Mouse (Mus musculus) hindbrain, embryonic 10.5 days (tissue): ENCODE measurements around the gene Zfp362. TPM values are rescaled to one million over a fixed set of nuclear protein-coding genes. Genes with fewer than 3 reads are reported as not detected.

Experiments
- DNase-seq: peaks from one replicate; pipeline ENCODE4 v3.0.0-alpha.2; 2017; ENCODE audit warnings: low spot score
- H3K27ac ChIP-seq: fragments of 300-500 bp; sonication (generic); 2 replicates; pipeline ENCODE4 v1.5.1; 2016; ENCODE audit warnings: mild to moderate bottlenecking, moderate library complexity
- H3K27me3 ChIP-seq: fragments of 300-500 bp; sonication (generic); 2 replicates; pipeline ENCODE4 v1.6.1; 2016; ENCODE audit warnings: mild to moderate bottlenecking; ENCODE audit not compliant: poor library complexity, insufficient read depth, severe bottlenecking
- H3K36me3 ChIP-seq: fragments of 300-500 bp; sonication (generic); 2 replicates; pipeline ENCODE4 v1.6.1; 2016; ENCODE audit warnings: mild to moderate bottlenecking, moderate library complexity
- H3K4me1 ChIP-seq: fragments of 300-500 bp; sonication (generic); replicated peaks from 2 replicates; pipeline ENCODE4 v1.6.1; 2016; ENCODE audit warnings: mild to moderate bottlenecking
- H3K4me3 ChIP-seq: fragments of 300-500 bp; sonication (generic); 2 replicates; pipeline ENCODE4 v1.5.1; 2016; ENCODE audit warnings: mild to moderate bottlenecking, moderate library complexity
- H3K9me3 ChIP-seq: fragments of 300-500 bp; sonication (generic); 2 replicates; pipeline ENCODE4 v1.6.1; 2016; ENCODE audit warnings: mild to moderate bottlenecking, moderate library complexity
- WGBS: fragments of 180-500 bp; shearing (Covaris S2); methylation state at CpG from one replicate; pipeline ENCODE4 v1.1.7; 2016; 5-methylcytosine and 5-hydroxymethylcytosine counted together
- polyA plus RNA-seq: library from polyadenylated mRNA; unstranded; fragments of >200 nt; fragmentation: Nextera tagmentation; extraction: Ambion mirVana; gene quantifications from 2 replicates; pipeline ENCODE4 v1.2.1, GENCODE M21; 2016

Gene Zfp362
- polyA plus RNA-seq, 1 experiment from 2014 or later = 45.3 TPM

- no peak for DNase-seq
- peak overlapping the region; percentile 98 for H3K27ac ChIP-seq
These were observed 76.2 kb downstream of the Zfp362 start for GRCm38 (mm10) chr4:128729709-128730037.

GRCm38 (mm10) chr4:128729033-128729708 lies 76.7 kb downstream of the Zfp362 start:
- peaks cover 17% of the 10 kb centered on the region for H3K27me3 ChIP-seq
- DNase-seq = no peak
- H3K4me1 ChIP-seq = peaks cover 87% of the 10 kb centered on the region
- H3K9me3 ChIP-seq = no peaks in the 10 kb centered on the region
- peak overlapping the region; percentile 98 for H3K27ac ChIP-seq
- H3K4me3 ChIP-seq = peak overlapping the region; percentile 84
- H3K36me3 ChIP-seq = peaks cover 41% of the 10 kb centered on the region
- 16% methylated on average over 15 of the region's 15 CpGs for WGBS

More at GRCm38 (mm10) chr4:128729709-128730037, 76.2 kb downstream of the Zfp362 start:
- 21% methylated on average over 5 of the region's 5 CpGs for WGBS
- Histone ChIP-seq H3K36me3 (peaks cover 46% of the 10 kb centered on the region), H3K4me1 (peaks cover 87% of the 10 kb centered on the region), H3K27me3 (peaks cover 13% of the 10 kb centered on the region), H3K9me3 (no peaks in the 10 kb centered on the region), H3K4me3 (peak overlapping the region; percentile 84)

DNA sequence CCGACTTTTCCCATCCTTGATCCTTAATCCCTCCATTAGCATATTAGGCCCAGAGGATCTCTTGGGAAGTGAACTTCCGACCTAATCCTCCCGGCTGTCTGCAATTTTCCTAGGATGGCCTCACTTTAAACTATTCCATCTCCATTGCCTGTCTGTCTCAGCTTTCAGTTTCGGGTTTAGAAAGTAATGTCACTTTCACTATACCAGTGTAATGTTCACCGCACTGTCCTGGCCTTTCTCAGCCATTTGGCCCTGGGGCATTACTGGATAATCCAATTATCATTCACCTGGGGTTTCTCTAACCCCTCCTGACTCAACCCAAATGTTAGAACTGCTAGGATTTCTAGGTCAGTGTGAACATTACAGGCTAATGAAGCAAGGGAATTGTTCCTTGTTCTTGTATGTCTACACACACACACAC lies 77.4 kb downstream of the Zfp362 start:
- peak overlapping the region; percentile 84 for H3K4me3 ChIP-seq
- H3K9me3 ChIP-seq = no peaks in the 10 kb centered on the region
- under 1% methylated on average over 5 of the region's 5 CpGs for WGBS
- H3K27me3 ChIP-seq = peaks cover 24% of the 10 kb centered on the region
- peaks cover 35% of the 10 kb centered on the region for H3K36me3 ChIP-seq
- no peak for DNase-seq
- H3K27ac ChIP-seq = peak overlapping the region; percentile 98
- peaks cover 87% of the 10 kb centered on the region for H3K4me1 ChIP-seq

GRCm38 (mm10) chr4:128727721-128728430 lies 78.0 kb downstream of the Zfp362 start:
- Histone ChIP-seq H3K36me3 (peaks cover 34% of the 10 kb centered on the region), H3K4me1 (peaks cover 87% of the 10 kb centered on the region), H3K9me3 (no peaks in the 10 kb centered on the region), H3K27me3 (peaks cover 30% of the 10 kb centered on the region), H3K27ac (peak overlapping the region; percentile 98), H3K4me3 (peak overlapping the region; percentile 84)
- WGBS = 2% methylated on average over 65 of the region's 65 CpGs
- DNase-seq = peak; percentile 39

- Histone ChIP-seq H3K27ac (peak overlapping the region; percentile 98), H3K9me3 (no peaks in the 10 kb centered on the region), H3K27me3 (peaks cover 31% of the 10 kb centered on the region), H3K4me1 (peaks cover 87% of the 10 kb centered on the region), H3K4me3 (peak overlapping the region; percentile 84), H3K36me3 (peaks cover 34% of the 10 kb centered on the region)
- WGBS = 4% methylated on average over 62 of the region's 68 CpGs
- peak; percentile 79 for DNase-seq
These were observed 78.7 kb downstream of the Zfp362 start for GRCm38 (mm10) chr4:128727019-128727720.

DNA sequence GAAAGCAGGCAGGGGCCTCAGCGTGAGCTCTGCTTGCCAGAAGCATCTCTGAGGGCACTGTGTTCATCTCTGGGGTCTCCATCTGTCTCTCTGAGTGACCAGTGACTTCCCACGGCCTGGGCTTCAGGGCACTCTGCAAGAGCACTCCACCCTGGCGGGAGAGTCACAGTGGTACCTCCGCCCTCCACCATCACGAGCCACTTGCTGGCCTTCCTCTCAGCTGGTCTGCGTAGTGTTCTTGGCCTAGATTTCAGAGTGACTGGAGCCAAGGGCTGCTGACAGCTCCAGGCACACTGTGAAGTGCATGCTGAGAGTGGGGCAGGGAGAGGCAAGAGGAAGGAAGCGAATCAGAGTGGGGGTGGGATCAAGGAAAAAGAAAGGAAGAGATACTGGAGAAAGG lies 81.8 kb downstream of the Zfp362 start:
- Histone ChIP-seq H3K4me1 (peaks cover 88% of the 10 kb centered on the region), H3K4me3 (no peak overlapping the region), H3K27me3 (peaks cover 31% of the 10 kb centered on the region), H3K36me3 (peaks cover 5% of the 10 kb centered on the region), H3K27ac (peak overlapping the region; percentile 76), H3K9me3 (no peaks in the 10 kb centered on the region)
- no peak for DNase-seq
- WGBS = 63% methylated on average over 7 of the region's 7 CpGs

- H3K27ac ChIP-seq = peak overlapping the region; percentile 76
- H3K36me3 ChIP-seq = peaks cover 3% of the 10 kb centered on the region; the same call in 1 of the 2 replicates
- no peak for DNase-seq
- peaks cover 88% of the 10 kb centered on the region for H3K4me1 ChIP-seq
- H3K27me3 ChIP-seq = peaks cover 31% of the 10 kb centered on the region
- WGBS = 79% methylated on average over 13 of the region's 13 CpGs
- H3K9me3 ChIP-seq = no peaks in the 10 kb centered on the region
- H3K4me3 ChIP-seq = no peak overlapping the region
These were observed 82.4 kb downstream of the Zfp362 start for GRCm38 (mm10) chr4:128723431-128723830.

Other genes with a start within 250 kb of the Zfp362 start
- gene Zscan20, start 195.9 kb downstream of the Zfp362 start, polyA plus RNA-seq = 5.7 and 6.3 TPM in 2 replicates
- 0.67 and 0.96 TPM in 2 replicates for gene Tlr12, start 187.4 kb downstream of the Zfp362 start, polyA plus RNA-seq
- gene Phc2, start 151.3 kb downstream of the Zfp362 start, polyA plus RNA-seq = 41.9 and 62.2 TPM in 2 replicates
- gene A3galt2, start 50.7 kb downstream of the Zfp362 start, polyA plus RNA-seq = 0.18 and 0.26 TPM in 2 replicates
- gene Trim62, start 77.5 kb upstream of the Zfp362 start, polyA plus RNA-seq = 12.1 and 14.5 TPM in 2 replicates
- gene Azin2, start 156.4 kb upstream of the Zfp362 start, polyA plus RNA-seq = 11.8 and 15.0 TPM in 2 replicates
- 168 and 202 TPM in 2 replicates for gene Ak2, start 185.9 kb upstream of the Zfp362 start, polyA plus RNA-seq